9 mouse cellular contexts compared by ENCODE assay signal in the genomic region with DNA sequence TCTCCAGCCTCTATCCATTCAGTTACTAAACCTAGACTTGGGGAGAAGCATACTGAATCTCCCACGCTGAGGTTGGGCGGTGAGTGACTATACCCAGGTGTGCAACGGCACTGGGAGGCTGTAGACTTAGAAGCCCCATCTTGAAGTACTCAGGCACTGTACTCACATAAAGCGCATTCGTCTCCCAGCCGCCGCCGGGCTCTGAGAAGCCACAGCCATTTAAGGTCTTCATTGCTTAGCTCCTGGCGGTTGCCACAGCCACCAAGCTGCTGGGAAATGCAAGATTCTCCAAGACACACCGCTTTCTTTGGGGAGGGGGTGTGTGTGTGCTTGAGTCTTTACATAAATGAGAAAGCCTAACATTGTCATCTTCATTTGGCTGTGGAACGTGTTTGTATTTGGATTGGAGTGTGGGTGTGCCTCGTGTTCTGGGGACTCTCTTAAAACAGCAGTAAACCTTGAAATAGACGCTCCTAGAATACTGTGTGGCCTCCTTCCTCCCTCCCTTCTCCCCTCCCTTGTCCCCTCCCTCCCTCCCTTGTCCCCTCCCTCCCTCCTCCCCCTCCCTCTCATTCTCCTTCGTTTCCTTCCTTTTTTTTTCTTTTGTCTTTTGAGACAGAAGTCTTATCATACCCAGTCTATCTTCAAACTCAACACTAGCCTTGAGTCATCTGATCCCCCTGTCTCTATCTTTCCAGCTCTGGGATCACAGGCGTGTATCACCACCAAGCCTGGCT.
DNase-seq lines count a peak whose midpoint lies in the region; ATAC-seq and TF ChIP-seq lines count a peak whose summit lies in the region.
"Had no signal": no experiment of that assay in that cellular context is flagged by ENCODE, and none has a peak within 500 bp of the region (broad histone marks: within the 10 kb centered on the region; RNA-seq: fewer than 3 reads in every experiment).

No protein-coding gene starts in this region.

- peaks cover 85% of the 10 kb centered on the region for H3K4me1 ChIP-seq in heart, embryonic 13.5 days
- peaks cover 34% of the 10 kb centered on the region for H3K4me1 ChIP-seq in liver, embryonic 16.5 days (ENCODE audit: control insufficient read depth, low read depth, low read length)
- no peaks in the 10 kb centered on the region; the same call in 1 of the 2 replicates for H3K4me1 ChIP-seq in midbrain, embryonic 16.5 days (ENCODE audit: control insufficient read depth, insufficient read depth, low read length)
- H3K4me1 ChIP-seq in cerebellum, adult 2 months (ENCODE audit: control insufficient read depth, insufficient read depth, low read length): no peaks in the 10 kb centered on the region

- peak overlapping the region; percentile 85 for H3K27ac ChIP-seq in heart, embryonic 13.5 days (replicated peaks)
- H3K27ac ChIP-seq in liver, embryonic 16.5 days (ENCODE audit: low read length): no peak overlapping the region
- H3K27ac ChIP-seq in midbrain, embryonic 16.5 days (ENCODE audit: low read length): no peak overlapping the region
- H3K27ac ChIP-seq in cerebellum, adult 2 months (ENCODE audit: insufficient read depth, low read length): no peak overlapping the region
- H3K27ac ChIP-seq: forebrain, embryonic 15.5 days had no signal

- no peaks in the 10 kb centered on the region for H3K9me3 ChIP-seq in heart, embryonic 13.5 days
- H3K9me3 ChIP-seq in liver, embryonic 16.5 days (replicated peaks; ENCODE audit: control insufficient read depth, low read length): no peaks in the 10 kb centered on the region
- H3K9me3 ChIP-seq in midbrain, embryonic 16.5 days (replicated peaks; ENCODE audit: control insufficient read depth, low read length, poor library complexity, severe bottlenecking): no peaks in the 10 kb centered on the region
- H3K9me3 ChIP-seq: forebrain, embryonic 15.5 days had no signal

- H3K27me3 ChIP-seq in heart, embryonic 13.5 days (replicated peaks): 0 out of 2 replicates have a peak, but pooled peaks cover 3% of the 10 kb centered on the region
- H3K27me3 ChIP-seq in liver, embryonic 16.5 days (ENCODE audit: control insufficient read depth, insufficient read depth, low read depth, low read length): no peaks in the 10 kb centered on the region
- H3K27me3 ChIP-seq in midbrain, embryonic 16.5 days (ENCODE audit: control insufficient read depth, insufficient read depth, low read depth, low read length): no peaks in the 10 kb centered on the region
- no peaks in the 10 kb centered on the region for H3K27me3 ChIP-seq in cerebellum, adult 2 months (ENCODE audit: control insufficient read depth, insufficient read depth, low read length)
- H3K27me3 ChIP-seq: forebrain, embryonic 15.5 days had no signal

- H3K9ac ChIP-seq in heart, embryonic 13.5 days: peak overlapping the region; percentile 69
- H3K9ac ChIP-seq in liver, embryonic 16.5 days (ENCODE audit: low read depth, low read length): no peak overlapping the region
- H3K9ac ChIP-seq in midbrain, embryonic 16.5 days (ENCODE audit: low read depth, low read length): no peak overlapping the region
- H3K9ac ChIP-seq: forebrain, embryonic 15.5 days had no signal

- H3K4me2 ChIP-seq in heart, embryonic 13.5 days: peak overlapping the region; percentile 53
- H3K4me2 ChIP-seq in liver, embryonic 16.5 days (ENCODE audit: low read depth, low read length): no peak overlapping the region
- H3K4me2 ChIP-seq in midbrain, embryonic 16.5 days (ENCODE audit: low read length): no peak overlapping the region
- H3K4me2 ChIP-seq: forebrain, embryonic 15.5 days had no signal

- WGBS in heart, embryonic 13.5 days: 20% methylated on average over 15 of the region's 15 CpGs
- 34% methylated on average over 15 of the region's 15 CpGs for WGBS in liver, embryonic 16.5 days (ENCODE audit: insufficient replicate concordance)
- WGBS in midbrain, embryonic 16.5 days: 63% methylated on average over 15 of the region's 15 CpGs
- WGBS in cerebellum, adult 2 months: 72% methylated on average over 15 of the region's 15 CpGs

- TF ChIP-seq POLR2A in cerebellum, adult 2 months (IDR thresholded peaks at IDR 0.05; ENCODE audit: borderline replicate concordance, insufficient read depth, low read length): no peak

- H3K4me3 ChIP-seq in heart, embryonic 13.5 days: peak overlapping the region; percentile 14; the same call in 1 of the 2 replicates
- no peak overlapping the region for H3K4me3 ChIP-seq in liver, embryonic 16.5 days (ENCODE audit: low read depth, low read length)
- H3K4me3 ChIP-seq in midbrain, embryonic 16.5 days (ENCODE audit: low read depth, low read length): no peak overlapping the region
- no peak overlapping the region for H3K4me3 ChIP-seq in cerebellum, adult 2 months (replicated peaks; ENCODE audit: insufficient read depth, low read depth, low read length)
- H3K4me3 ChIP-seq: forebrain, embryonic 15.5 days had no signal

- ATAC-seq in heart, embryonic 13.5 days (ENCODE audit: extremely low read depth, insufficient number of reproducible peaks, low FRiP score, low TSS enrichment): no peak
- ATAC-seq in liver, embryonic 16.5 days (ENCODE audit: low read depth): peak; percentile 39
- no peak for ATAC-seq in erythroid progenitor cell, adult 5-6 weeks (replicated peaks; ENCODE audit: low FRiP score, poor library complexity, severe bottlenecking)
- no peak for ATAC-seq in midbrain, embryonic 16.5 days
- ATAC-seq: forebrain, embryonic 15.5 days had no signal

- TF ChIP-seq CTCF in cerebellum, adult 2 months (IDR thresholded peaks at IDR 0.05; ENCODE audit: borderline replicate concordance, insufficient read depth, low read depth, low read length): no peak

- no peak for DNase-seq in heart, postnatal 4 days
- peak; percentile 61 for DNase-seq in CD4-positive helper T cell, adult 2 months (ENCODE audit: low read depth, low spot score)
- peak; percentile 29 to 36 for DNase-seq in frontal cortex, postnatal 25 days (ENCODE audit: low spot score in 2 of 2)
- no peak for DNase-seq in cerebellum, adult 2 months

- peaks cover 2% of the 10 kb centered on the region for H3K36me3 ChIP-seq in heart, embryonic 13.5 days
- H3K36me3 ChIP-seq in liver, embryonic 16.5 days (ENCODE audit: control insufficient read depth, insufficient read depth): no peaks in the 10 kb centered on the region
- no peaks in the 10 kb centered on the region for H3K36me3 ChIP-seq in midbrain, embryonic 16.5 days (ENCODE audit: control insufficient read depth, insufficient read depth, low read length)
- H3K36me3 ChIP-seq: forebrain, embryonic 15.5 days had no signal

Comparison
In these comparisons a context has a peak if more than half of its experiments do, and no peak if none do; other contexts are left out.
1. DNase-seq: peak in CD4-positive helper T cell, adult 2 months (single experiment) and frontal cortex, postnatal 25 days (2 of 2); none in heart, postnatal 4 days (single experiment) and cerebellum, adult 2 months (0 of 2).